Mouse (Mus musculus) thymus, adult 2 months (tissue): ENCODE measurements around the gene Arid4b.

Experiments
- CTCF ChIP-seq: fragments of 200-500 bp; IDR thresholded peaks from 2 replicates; pipeline ENCODE4 v1.5.1; 2012; ENCODE audit warnings: mild to moderate bottlenecking, control low read depth, low read length, moderate library complexity, borderline replicate concordance; ENCODE audit not compliant: control insufficient read depth, poor library complexity, insufficient read depth; ENCODE audit errors: extremely low read depth
- POLR2A ChIP-seq: fragments of 200-500 bp; IDR thresholded peaks from 2 replicates; pipeline ENCODE4 v1.6.1; 2012; ENCODE audit warnings: mild to moderate bottlenecking, low read length, control low read depth, moderate library complexity; ENCODE audit not compliant: control insufficient read depth, poor library complexity, insufficient read depth; ENCODE audit errors: extremely low read depth

GRCm38 (mm10) chr13:14044521-14044920 lies 18.5 kb upstream of the Arid4b start:
- TF ChIP-seq CTCF: no peak
- TF ChIP-seq POLR2A: no peak
